Mouse (Mus musculus) liver, embryonic 16.5 days (tissue): Measurements from ENCODE around the gene Cyp2j5. TPM values are rescaled to one million over a fixed set of nuclear protein-coding genes. Genes with fewer than 3 reads are reported as not detected.
A peak's percentile ranks its signal among the peaks of the same experiment; 100 is the strongest.
"Not testable (repeated sequence)": the region's sequence is repeated elsewhere in the genome, so short reads cannot be mapped to it uniquely, and the experiment has no call there.

Source experiments
- ATAC-seq: fragments of 200-750 bp; cut with Nextera tagmentation; 2 replicates; pipeline ENCODE4 v1.8.0; 2017; ENCODE audit warnings: low read depth, mild to moderate bottlenecking, moderate number of reproducible peaks, moderate library complexity
- H3K27ac ChIP-seq: fragments of 300-500 bp; sonication (generic); 2 replicates; pipeline ENCODE4 v1.5.1; 2014; ENCODE audit warnings: mild to moderate bottlenecking, low read length
- H3K27me3 ChIP-seq: fragments of 300-500 bp; sonication (generic); 2 replicates; pipeline ENCODE4 v1.6.1; 2014; ENCODE audit warnings: low read depth, low read length, mixed read lengths; ENCODE audit not compliant: control insufficient read depth, insufficient read depth
- H3K36me3 ChIP-seq: fragments of 300-500 bp; sonication (generic); 2 replicates; pipeline ENCODE4 v1.6.1; 2014; ENCODE audit warnings: mild to moderate bottlenecking; ENCODE audit not compliant: control insufficient read depth, insufficient read depth
- H3K4me1 ChIP-seq: fragments of 300-500 bp; sonication (generic); 2 replicates; pipeline ENCODE4 v1.6.1; 2014; ENCODE audit warnings: low read depth, low read length, mixed read lengths; ENCODE audit not compliant: control insufficient read depth
- H3K4me2 ChIP-seq: fragments of 300-500 bp; sonication (generic); 2 replicates; pipeline ENCODE4 v1.6.1; 2014; ENCODE audit warnings: low read depth, low read length, mixed read lengths
- H3K4me3 ChIP-seq: fragments of 300-500 bp; sonication (generic); 2 replicates; pipeline ENCODE4 v1.5.1; 2014; ENCODE audit warnings: low read depth, mild to moderate bottlenecking, low read length
- H3K9ac ChIP-seq: fragments of 300-500 bp; sonication (generic); 2 replicates; pipeline ENCODE4 v1.6.1; 2014; ENCODE audit warnings: low read depth, low read length
- H3K9me3 ChIP-seq: fragments of 300-500 bp; sonication (generic); replicated peaks from 2 replicates; pipeline ENCODE4 v1.6.1; 2016; ENCODE audit warnings: low read length; ENCODE audit not compliant: control insufficient read depth
- WGBS: fragments of 180-500 bp; shearing (Covaris S2); extraction: QIAGEN DNeasy Blood & Tissue Kit; methylation state at CpG from one replicate; pipeline ENCODE4 v1.1.7; 2014; ENCODE audit not compliant: insufficient replicate concordance; 5-methylcytosine and 5-hydroxymethylcytosine counted together
- polyA plus RNA-seq: library from polyadenylated mRNA; unstranded; fragments of >200 nt; fragmentation: Nextera tagmentation; extraction: Ambion mirVana; gene quantifications from 2 replicates; pipeline ENCODE4 v1.2.1, GENCODE M21; 2015

Cyp2j5 gene
- polyA plus RNA-seq, 1 experiment from 2014 or later: 0.52 TPM

DNA sequence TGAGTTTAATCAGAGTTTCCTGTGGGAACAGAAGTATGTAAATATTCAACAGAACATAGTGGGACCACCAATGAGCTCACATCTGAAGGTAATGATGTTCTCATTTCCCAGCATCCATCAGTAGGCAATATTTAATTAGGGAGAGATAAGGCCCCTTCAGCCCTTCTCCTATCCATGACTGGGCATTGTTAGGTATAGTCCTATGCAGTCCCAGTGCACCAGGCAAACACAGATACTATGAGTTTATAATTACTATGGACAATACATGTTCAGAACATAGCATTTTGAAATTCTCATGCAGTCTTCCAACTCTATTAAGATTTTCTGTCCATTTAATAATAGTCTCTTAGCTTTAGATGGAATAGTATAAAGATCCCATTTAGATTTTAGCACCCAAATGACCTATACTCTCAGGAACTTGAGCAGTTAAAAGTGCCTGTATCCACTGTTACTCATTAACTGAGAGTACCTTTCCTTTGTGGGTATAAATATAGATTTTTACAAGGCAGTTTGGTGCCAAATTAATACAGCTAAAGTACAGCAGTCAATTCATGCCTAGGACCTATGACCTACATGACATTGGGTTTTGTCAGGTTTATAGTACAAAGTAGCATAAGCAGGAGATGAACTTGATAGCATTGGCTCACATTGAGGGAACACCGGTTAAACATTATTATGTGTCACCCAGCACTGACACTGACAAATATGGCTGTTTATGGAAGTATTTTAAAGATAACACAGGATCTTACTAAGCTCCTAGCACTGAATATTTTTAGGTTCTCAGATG, 907 bp upstream of the Cyp2j5 start:
- Histone ChIP-seq H3K4me3 (no peak overlapping the region), H3K4me1 (no peaks in the 10 kb centered on the region), H3K36me3 (no peaks in the 10 kb centered on the region), H3K9me3 (no peaks in the 10 kb centered on the region), H3K4me2 (no peak overlapping the region), H3K27me3 (no peaks in the 10 kb centered on the region), H3K27ac (no peak overlapping the region), H3K9ac (no peak overlapping the region)
- WGBS: 69% methylated on average over 1 of the region's 1 CpGs
- peak; percentile 53; the same call in 1 of the 2 replicates for ATAC-seq

DNA sequence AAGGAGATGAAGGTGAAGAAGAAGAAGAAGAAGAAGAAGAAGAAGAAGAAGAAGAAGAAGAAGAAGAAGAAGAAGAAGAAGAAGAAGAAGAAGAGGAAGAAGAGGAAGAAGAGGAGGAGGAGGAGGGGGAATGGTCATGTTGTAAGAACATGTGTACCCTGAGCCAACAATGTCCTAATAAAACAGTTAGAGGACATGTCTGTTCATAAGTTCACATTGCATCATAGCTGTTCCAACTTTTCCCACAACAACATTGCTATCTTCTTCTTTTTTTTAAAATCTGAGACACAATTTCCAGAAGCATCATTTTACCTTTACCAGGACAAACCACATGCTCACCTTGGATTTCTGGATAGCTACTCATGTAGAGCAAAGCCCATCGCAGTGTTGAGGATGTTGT, 28.5 kb downstream of the Cyp2j5 start:
- 44% methylated on average over 1 of the region's 1 CpGs for WGBS
- no peak for ATAC-seq
- H3K4me3 ChIP-seq: no peak overlapping the region

DNA sequence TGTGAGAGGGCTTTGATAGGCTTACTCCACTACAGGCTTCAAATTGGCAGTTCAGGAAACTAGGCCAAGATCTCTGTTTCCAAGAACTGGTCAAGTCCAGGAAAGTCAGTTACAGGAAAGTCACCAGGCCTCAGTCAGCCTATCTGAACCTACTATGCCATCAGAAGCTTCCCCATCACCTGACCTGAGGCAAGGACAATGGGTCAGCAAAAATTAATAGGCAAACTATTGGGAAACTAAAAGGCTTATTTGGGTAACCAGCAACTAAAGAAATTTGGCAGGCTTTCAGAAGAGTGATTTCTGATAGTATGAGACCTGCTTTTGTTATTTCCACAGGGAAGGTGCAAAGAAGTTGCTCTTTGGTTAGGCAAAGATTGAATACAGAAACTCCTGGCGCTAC, 41.5 kb downstream of the Cyp2j5 start:
- no peaks in the 10 kb centered on the region for H3K27me3 ChIP-seq

More for the DNA sequence above, 28.5 kb downstream of the Cyp2j5 start:
- no peaks in the 10 kb centered on the region for H3K4me1 ChIP-seq
- no peak overlapping the region for H3K27ac ChIP-seq
- no peak overlapping the region for H3K9ac ChIP-seq
- H3K4me2 ChIP-seq: no peak overlapping the region
- H3K36me3 ChIP-seq: no peaks in the 10 kb centered on the region
- H3K27me3 ChIP-seq: no peaks in the 10 kb centered on the region
- no peaks in the 10 kb centered on the region for H3K9me3 ChIP-seq

DNA sequence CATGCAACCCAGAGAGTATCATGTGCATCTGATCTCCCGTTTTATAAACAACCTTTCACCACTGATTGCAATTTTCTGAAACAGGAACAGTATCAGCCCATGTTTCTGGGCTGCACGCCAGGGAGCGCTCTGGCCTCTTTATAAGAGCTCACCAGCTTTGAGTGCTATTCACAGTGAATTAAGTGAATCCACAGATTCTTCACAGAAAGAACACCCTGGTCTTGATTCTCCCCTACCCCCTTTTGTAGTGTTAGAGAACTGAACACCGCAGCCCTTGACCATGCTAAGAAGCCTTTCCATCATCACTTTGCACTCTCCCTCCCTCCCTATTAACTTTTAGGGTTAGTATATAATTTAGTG, 72.2 kb downstream of the Cyp2j5 start:
- H3K27me3 ChIP-seq: no peaks in the 10 kb centered on the region
- ATAC-seq: peak; percentile 21; the same call in 1 of the 2 replicates
- H3K4me1 ChIP-seq: no peaks in the 10 kb centered on the region
- H3K9me3 ChIP-seq: no peaks in the 10 kb centered on the region
- no peak overlapping the region for H3K9ac ChIP-seq
- no peaks in the 10 kb centered on the region for H3K36me3 ChIP-seq
- H3K4me2 ChIP-seq: peak overlapping the region; percentile 36
- H3K4me3 ChIP-seq: peak overlapping the region; percentile 34; the same call in 1 of the 2 replicates
- WGBS: 23% methylated on average over 4 of the region's 4 CpGs
- no peak overlapping the region for H3K27ac ChIP-seq

More for the DNA sequence above, 41.5 kb downstream of the Cyp2j5 start:
- Histone ChIP-seq H3K36me3 (no peaks in the 10 kb centered on the region), H3K4me3 (no peak overlapping the region), H3K4me2 (no peak overlapping the region), H3K27ac (no peak overlapping the region), H3K9ac (no peak overlapping the region), H3K9me3 (no peaks in the 10 kb centered on the region), H3K4me1 (no peaks in the 10 kb centered on the region)
- WGBS: 59% methylated on average over 1 of the region's 1 CpGs
- ATAC-seq: no peak

DNA sequence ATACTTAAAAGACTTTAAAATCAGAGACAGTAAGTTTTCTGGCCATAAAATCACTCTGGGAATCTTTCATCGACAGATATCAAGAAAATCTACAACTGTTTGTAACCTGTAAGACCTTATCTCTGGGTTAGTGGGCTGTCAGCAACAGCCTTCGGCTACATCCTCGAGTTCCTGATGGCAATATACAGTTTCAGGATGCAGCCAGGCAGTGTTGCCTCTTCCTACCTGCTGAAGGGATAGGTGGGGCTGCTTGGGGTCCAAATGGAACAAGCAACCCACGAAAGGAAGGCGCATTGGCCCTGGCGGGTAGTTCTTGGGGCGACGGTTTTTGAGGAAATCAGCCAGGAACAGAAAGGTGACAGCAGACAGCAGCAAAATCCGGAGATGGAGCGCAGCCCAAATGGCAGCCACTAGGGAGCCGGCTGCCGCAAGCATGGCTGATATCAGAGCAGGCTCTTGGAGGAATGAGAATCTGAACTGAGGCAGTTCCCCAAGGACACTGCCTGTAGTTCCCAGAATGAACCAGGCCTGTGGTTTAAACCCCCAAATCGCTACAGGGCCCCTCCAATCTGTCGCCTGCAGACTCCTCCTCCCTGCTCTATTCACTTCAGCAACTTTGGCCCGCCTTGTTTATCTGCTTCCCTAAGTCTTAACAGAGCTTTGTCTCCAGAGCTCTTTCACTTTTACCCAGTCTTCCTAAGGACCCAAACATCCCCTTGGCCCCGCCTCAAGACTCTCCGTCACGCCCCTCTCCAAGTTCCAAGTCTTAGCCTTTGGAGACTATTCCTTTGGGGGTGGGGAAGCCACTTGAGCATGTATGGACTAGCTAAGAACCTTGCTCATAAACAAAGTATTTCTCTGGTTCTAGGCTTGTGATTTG, 72.8 kb downstream of the Cyp2j5 start, which contains the start of gene Cyp2j9:
TSS of gene Cyp2j9 (minus strand) at position 668 of the 880 bp plus-strand sequence.
- Histone ChIP-seq H3K27me3 (no peaks in the 10 kb centered on the region), H3K4me1 (no peaks in the 10 kb centered on the region), H3K4me3 (peak within 1 kb of the TSS; percentile 34), H3K27ac (no peak within 1 kb of the TSS), H3K9me3 (no peaks in the 10 kb centered on the region), H3K36me3 (no peaks in the 10 kb centered on the region), H3K9ac (no peak within 1 kb of the TSS), H3K4me2 (peak within 1 kb of the TSS; percentile 36)
- ATAC-seq: peak; percentile 56
- 3% methylated on average over 18 of the region's 18 CpGs for WGBS

DNA sequence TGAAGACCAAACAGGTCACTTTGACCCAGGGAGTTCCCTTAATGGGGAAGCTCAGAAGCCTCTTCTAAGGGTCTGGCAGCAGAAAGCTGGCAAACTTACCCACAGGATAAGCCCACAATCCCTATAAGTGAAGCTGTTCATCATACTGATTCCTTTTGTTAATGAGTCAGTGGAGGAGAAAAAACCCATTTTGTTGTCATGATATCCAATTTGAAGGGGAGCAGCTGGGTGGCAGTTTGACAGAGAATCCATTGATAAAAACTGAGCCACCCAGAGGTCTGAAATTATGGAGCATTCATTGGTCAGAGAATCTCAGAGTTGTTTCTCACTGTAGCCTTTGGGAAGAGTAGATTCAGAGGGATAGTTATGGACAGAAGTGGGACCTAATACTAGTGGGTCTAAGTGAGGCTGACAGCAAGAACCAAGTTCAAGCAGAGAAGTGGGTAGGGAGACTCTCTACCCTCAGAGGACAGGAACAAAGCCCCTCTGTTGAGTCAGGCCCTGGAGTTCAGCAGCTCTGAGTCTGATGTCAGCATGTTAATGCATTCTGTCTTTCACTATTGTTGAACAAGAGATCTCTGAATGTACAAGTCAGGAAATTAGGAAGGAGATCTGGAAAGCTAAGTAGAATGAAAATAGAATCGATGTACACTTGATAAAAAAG, 82.4 kb downstream of the Cyp2j5 start:
- H3K4me3 ChIP-seq: no peak overlapping the region
- no peaks in the 10 kb centered on the region for H3K9me3 ChIP-seq
- H3K27ac ChIP-seq: no peak overlapping the region
- no peak for ATAC-seq
- no peak overlapping the region for H3K4me2 ChIP-seq
- no peaks in the 10 kb centered on the region for H3K27me3 ChIP-seq
- WGBS: 55% methylated on average over 1 of the region's 1 CpGs
- H3K36me3 ChIP-seq: no peaks in the 10 kb centered on the region
- no peaks in the 10 kb centered on the region for H3K4me1 ChIP-seq
- no peak overlapping the region for H3K9ac ChIP-seq

DNA sequence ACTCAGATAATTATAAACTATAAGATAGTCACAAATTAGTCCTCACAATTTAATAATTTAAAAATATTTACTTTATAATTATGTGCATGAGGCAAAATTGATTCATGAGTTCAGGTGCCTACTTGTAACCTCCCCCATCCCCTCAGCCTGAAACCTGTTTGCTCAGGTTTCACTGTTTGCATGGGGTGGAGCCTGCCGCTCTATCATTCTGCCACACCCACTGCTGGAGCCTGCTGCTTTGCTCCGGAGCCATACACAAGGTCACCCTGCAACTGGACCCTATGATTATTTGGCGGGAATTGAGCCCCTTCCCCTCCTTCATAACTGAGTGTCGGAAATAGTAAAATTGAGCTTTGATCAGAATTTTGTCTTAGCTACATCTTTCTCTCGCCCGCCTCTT, 83.6 kb downstream of the Cyp2j5 start:
- H3K36me3 ChIP-seq, H3K4me2 ChIP-seq, ATAC-seq, H3K27me3 ChIP-seq, H3K4me3 ChIP-seq, H3K9me3 ChIP-seq, H3K4me1 ChIP-seq, H3K9ac ChIP-seq, H3K27ac ChIP-seq: not testable (repeated sequence)
- WGBS: 45% methylated on average over 6 of the region's 6 CpGs
